Mouse (Mus musculus): ENCODE measurements around the gene Btbd6.

- TF ChIP-seq POLR2A (IDR thresholded peaks at IDR 0.05; ENCODE audit: extremely low read depth, insufficient read depth, low read length), result no peak
- TF ChIP-seq CTCF (IDR thresholded peaks at IDR 0.05; ENCODE audit: low read depth, low read length), result no peak
Measured at GRCm38 (mm10) chr12:112940710-112941109, 35.6 kb upstream of the Btbd6 start.
